Comparison of ENCODE assay signal across 8 mouse cellular contexts in genomic region chr14:62837641-62838252, GRCm38 (mm10). TPM values are rescaled to one million over a fixed set of nuclear protein-coding genes. Genes with fewer than 3 reads are reported as not detected.
DNase-seq lines count a peak whose midpoint lies in the region; ATAC-seq and TF ChIP-seq lines count a peak whose summit lies in the region.

Gene Wdfy2, plus strand, starts transcription at chr14:62837678.

- H3K9ac ChIP-seq in kidney, postnatal 0 days (ENCODE audit: low read depth, low read length), result peak within 1 kb of the TSS; percentile 72
- H3K9ac ChIP-seq in liver, embryonic 13.5 days, result peak within 1 kb of the TSS; percentile 82

- TF ChIP-seq CTCF in brain, embryonic 14.5 days (IDR thresholded peaks at IDR 0.05; ENCODE audit: borderline replicate concordance, extremely low read depth, insufficient read depth, insufficient read length), result no peak
- peak; percentile 12; the same call in 1 of the 2 replicates for TF ChIP-seq CTCF in kidney, postnatal 0 days (IDR thresholded peaks at IDR 0.05; ENCODE audit: low read depth)

- peaks cover 4% of the 10 kb centered on the region; the same call in 1 of the 2 replicates for H3K4me1 ChIP-seq in kidney, postnatal 0 days (replicated peaks; ENCODE audit: insufficient read depth, low read length)
- H3K4me1 ChIP-seq in liver, embryonic 13.5 days (replicated peaks), result peaks cover 14% of the 10 kb centered on the region

- peak; percentile 51 to 59 for DNase-seq in right cerebral cortex, adult 2 months (ENCODE audit: low spot score in 2 of 2)
- DNase-seq in right cerebral cortex, adult 18-20 months, result no peak
- peak; percentile 62 for DNase-seq in brain, embryonic 14.5 days (ENCODE audit: low read depth)
- DNase-seq in gastrocnemius, postnatal 4 days (ENCODE audit: low spot score in 2 of 2), result no peak
- DNase-seq in kidney, postnatal 0 days (ENCODE audit: low spot score), result no peak
- peak; percentile 52 for DNase-seq in liver, embryonic 13.5 days
- DNase-seq in spleen, adult 18-20 months, result no peak

- peak within 1 kb of the TSS; percentile 63 for H3ac ChIP-seq in myocyte (ENCODE audit: control insufficient read depth, insufficient read length)

- H3K27ac ChIP-seq in kidney, postnatal 0 days, result peak within 1 kb of the TSS; percentile 82
- H3K27ac ChIP-seq in liver, embryonic 13.5 days, result peak within 1 kb of the TSS; percentile 75

- under 1% methylated on average over 49 of the region's 49 CpGs for WGBS in kidney, postnatal 0 days
- under 1% methylated on average over 47 of the region's 49 CpGs for WGBS in liver, embryonic 13.5 days (ENCODE audit: insufficient replicate concordance)

- H3K79me2 ChIP-seq in myocyte (ENCODE audit: control insufficient read depth, insufficient read depth), result peaks cover 48% of the 10 kb centered on the region

- ATAC-seq in kidney, postnatal 0 days (replicated peaks; ENCODE audit: low FRiP score, low read depth), result peak; percentile 50
- peak; percentile 20 for ATAC-seq in liver, embryonic 13.5 days (ENCODE audit: low read depth)

- H3K4me3 ChIP-seq in kidney, postnatal 0 days (replicated peaks; ENCODE audit: low read depth, low read length), result peak within 1 kb of the TSS; percentile 86
- H3K4me3 ChIP-seq in liver, embryonic 13.5 days (replicated peaks), result peak within 1 kb of the TSS; percentile 86
- peak within 1 kb of the TSS; percentile 80 for H3K4me3 ChIP-seq in myocyte

- peak within 1 kb of the TSS; percentile 61 for H3K4me2 ChIP-seq in kidney, postnatal 0 days (ENCODE audit: low read length)
- peak within 1 kb of the TSS; percentile 93 for H3K4me2 ChIP-seq in liver, embryonic 13.5 days
- H3K4me2 ChIP-seq in myocyte (ENCODE audit: low read depth), result peak within 1 kb of the TSS; percentile 89

- H3K9me3 ChIP-seq in kidney, postnatal 0 days (replicated peaks; ENCODE audit: low read length), result no peaks in the 10 kb centered on the region
- H3K9me3 ChIP-seq in liver, embryonic 13.5 days (replicated peaks), result no peaks in the 10 kb centered on the region

- no peaks in the 10 kb centered on the region for H3K27me3 ChIP-seq in kidney, postnatal 0 days (ENCODE audit: insufficient read depth, low read length)
- peaks cover 10% of the 10 kb centered on the region for H3K27me3 ChIP-seq in liver, embryonic 13.5 days
- H3K27me3 ChIP-seq in myocyte (ENCODE audit: control insufficient read depth, insufficient read depth, insufficient read length), result no peaks in the 10 kb centered on the region

- H3K36me3 ChIP-seq in kidney, postnatal 0 days (ENCODE audit: insufficient read depth, low read length), result no peaks in the 10 kb centered on the region
- no peaks in the 10 kb centered on the region; the same call in 1 of the 2 replicates for H3K36me3 ChIP-seq in liver, embryonic 13.5 days
- H3K36me3 ChIP-seq in myocyte (ENCODE audit: control insufficient read depth, insufficient read depth), result no peaks in the 10 kb centered on the region

- TF ChIP-seq POLR2A in brain, embryonic 14.5 days (IDR thresholded peaks at IDR 0.05; ENCODE audit: borderline replicate concordance, extremely low read depth, insufficient read depth, insufficient read length, poor library complexity, severe bottlenecking), result peak; percentile 22; the same call in 1 of the 2 replicates
- peak; percentile 82 for TF ChIP-seq POLR2A in myocyte (IDR thresholded peaks at IDR 0.05; ENCODE audit: insufficient read length, low read depth)

TF ChIP-seq in myocyte, 11 proteins besides CTCF, POLR2A, EP300 and RAD21:
- peak in 1 of 3 experiments; percentile 7 for TF ChIP-seq MYOG (IDR thresholded peaks at IDR 0.05; ENCODE audit: control insufficient read depth in 1 of 3, insufficient read depth in 1 of 3, insufficient read length in 2 of 3, low read depth in 2 of 3)
- no peak for TF ChIP-seq USF1 (IDR thresholded peaks at IDR 0.05; ENCODE audit: low read depth)
- TF ChIP-seq E2F4 (IDR thresholded peaks at IDR 0.05; ENCODE audit: insufficient read depth), result no peak
- no peak for TF ChIP-seq SRF (IDR thresholded peaks at IDR 0.05; ENCODE audit: control insufficient read depth, insufficient read length, low read depth)
- TF ChIP-seq POLR2AphosphoS2 (IDR thresholded peaks at IDR 0.05; ENCODE audit: insufficient read length, low read depth), result peak; percentile 50
- no peak for TF ChIP-seq TCF12 (IDR thresholded peaks at IDR 0.05; ENCODE audit: insufficient read depth, poor library complexity, severe bottlenecking)
- TF ChIP-seq TCF3 (IDR thresholded peaks at IDR 0.05; ENCODE audit: insufficient read length, low read depth), result no peak
- no peak for TF ChIP-seq REST (IDR thresholded peaks at IDR 0.05; ENCODE audit: insufficient read depth, insufficient read length)
TF ChIP-seq in myocyte: peak in this region for 2.

RNA-seq across cellular contexts. Expression of gene Wdfy2, which starts in this region (rescaled TPM):
- polyA plus RNA-seq in brain, embryonic 14.5 days (2012; rRNA removed), result 11.4 and 15.4 TPM in 2 replicates
- 10 to 100 TPM; 12.4 to 14.0 TPM for total RNA-seq in gastrocnemius, postnatal 4 days (2021)
- 3.9 and 4.6 TPM in 2 replicates for polyA plus RNA-seq in kidney, postnatal 0 days (2015; fragmentation: Nextera tagmentation; extraction: Ambion mirVana)
- polyA plus RNA-seq in liver, embryonic 13.5 days (2015; fragmentation: Nextera tagmentation; extraction: Ambion mirVana), result 1.9 and 2.7 TPM in 2 replicates
- 4.4 TPM for polyA plus RNA-seq in myocyte (2012; fragmentation: generic; extraction: Trizol)

Comparison
In these comparisons a context has a peak if more than half of its experiments do, and no peak if none do; other contexts are left out.
1. DNase-seq: peak in right cerebral cortex, adult 2 months (2 of 2), brain, embryonic 14.5 days (single experiment) and liver, embryonic 13.5 days (single experiment); none in right cerebral cortex, adult 18-20 months (single experiment), gastrocnemius, postnatal 4 days (0 of 2), kidney, postnatal 0 days (single experiment) and spleen, adult 18-20 months (0 of 2).
2. Peak in every context shown above with its lines, with median percentiles within 50 percentile points of each other: H3K4me2 ChIP-seq and H3K4me3 ChIP-seq.